Mouse (Mus musculus) bone marrow macrophage, adult 2 months (primary cell): ENCODE measurements around the gene Hunk.

ENCODE experiments used
- CTCF ChIP-seq: IDR thresholded peaks from 2 replicates; pipeline ENCODE4 v1.5.1; 2012; ENCODE audit warnings: low read depth, mild to moderate bottlenecking, low read length, moderate library complexity
- POLR2A ChIP-seq: IDR thresholded peaks from 2 replicates; pipeline ENCODE4 v1.6.1; 2012; ENCODE audit warnings: mild to moderate bottlenecking, low read depth, low read length, borderline replicate concordance

- TF ChIP-seq POLR2A (no peak), CTCF (no peak)
Measured at GRCm38 (mm10) chr16:90394761-90395160, 8.9 kb downstream of the Hunk start.
